Mouse (Mus musculus): ENCODE measurements around the gene Pnn.

DNA sequence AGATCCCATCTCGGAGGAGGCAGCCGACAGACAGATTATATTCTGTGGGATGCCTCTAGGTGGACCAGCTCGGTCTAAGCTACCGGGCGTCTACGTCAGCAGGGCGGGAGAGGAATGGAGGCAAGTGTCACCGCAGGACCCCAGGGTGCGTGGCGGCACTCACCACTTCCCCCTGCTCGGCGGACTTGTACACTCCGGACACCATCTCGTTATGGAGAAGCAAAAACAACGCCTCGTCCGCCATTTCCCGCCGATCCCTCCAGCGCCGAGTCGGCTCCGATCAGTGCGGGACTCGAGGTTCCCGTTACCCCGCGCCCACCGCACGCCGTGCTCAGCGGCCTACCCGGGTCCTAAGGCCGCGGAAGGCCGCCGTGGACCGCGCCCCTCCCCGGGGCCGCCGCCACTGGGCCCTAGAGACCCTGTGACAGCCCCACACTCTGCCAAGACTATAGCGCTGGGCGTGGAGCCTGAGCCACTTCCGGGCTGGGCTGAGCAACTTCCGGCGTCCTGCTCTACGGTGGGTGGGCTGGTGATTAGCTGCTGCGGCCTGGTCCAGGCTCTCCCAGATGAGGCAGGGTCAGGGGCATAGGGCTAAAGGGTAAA lies 5.6 kb upstream of the Pnn start, which contains the start of gene Trappc6b:
- TF ChIP-seq CTCF (IDR thresholded peaks at IDR 0.05; ENCODE audit: insufficient read depth, low read length) (0 out of 2 replicates have a peak, but pooled peaks have one; percentile 20), POLR2A (IDR thresholded peaks at IDR 0.05; ENCODE audit: borderline replicate concordance, extremely low read depth, low read depth, low read length) (peak; percentile 65; the same call in 1 of the 2 replicates)

Data from lung, adult 2 months (tissue).